Mouse (Mus musculus) neural tube, embryonic 15.5 days (tissue): ENCODE results near the gene Ndufaf2. TPM values are rescaled to one million over a fixed set of nuclear protein-coding genes. Genes with fewer than 3 reads are reported as not detected.
A peak's percentile ranks its signal among the peaks of the same experiment; 100 is the strongest.

Experiments
- ATAC-seq: fragments of 200-750 bp; cut with Nextera tagmentation; 2 replicates; pipeline ENCODE4 v1.8.0; 2017; ENCODE audit warnings: mild to moderate bottlenecking, moderate TSS enrichment, moderate library complexity; ENCODE audit not compliant: low FRiP score
- H3K27ac ChIP-seq: fragments of 300-500 bp; sonication (generic); replicated peaks from 2 replicates; pipeline ENCODE4 v1.5.1; 2015; ENCODE audit warnings: mild to moderate bottlenecking, inconsistent platforms
- H3K27me3 ChIP-seq: fragments of 300-500 bp; sonication (generic); replicated peaks from 2 replicates; pipeline ENCODE4 v1.6.1; 2015; ENCODE audit warnings: inconsistent platforms
- H3K36me3 ChIP-seq: fragments of 300-500 bp; sonication (generic); 2 replicates; pipeline ENCODE4 v1.6.1; 2015; ENCODE audit warnings: inconsistent platforms
- H3K4me1 ChIP-seq: fragments of 300-500 bp; sonication (generic); 2 replicates; pipeline ENCODE4 v1.6.1; 2015; ENCODE audit warnings: inconsistent platforms
- H3K4me2 ChIP-seq: fragments of 300-500 bp; sonication (generic); 2 replicates; pipeline ENCODE4 v1.6.1; 2015; ENCODE audit warnings: inconsistent platforms, mild to moderate bottlenecking, moderate library complexity
- H3K4me3 ChIP-seq: fragments of 300-500 bp; sonication (generic); replicated peaks from 2 replicates; pipeline ENCODE4 v1.5.1; 2015; ENCODE audit warnings: mild to moderate bottlenecking, inconsistent platforms
- H3K9ac ChIP-seq: fragments of 300-500 bp; sonication (generic); replicated peaks from 2 replicates; pipeline ENCODE4 v1.6.1; 2015; ENCODE audit warnings: mild to moderate bottlenecking, inconsistent platforms
- H3K9me3 ChIP-seq: fragments of 300-500 bp; sonication (generic); replicated peaks from 2 replicates; pipeline ENCODE4 v1.6.1; 2016; ENCODE audit warnings: inconsistent platforms
- WGBS: fragments of 180-500 bp; shearing (Covaris S2); methylation state at CpG from one replicate; pipeline ENCODE4 v1.1.7; 2015; ENCODE audit warnings: mixed read lengths; 5-methylcytosine and 5-hydroxymethylcytosine counted together
- polyA plus RNA-seq: library from polyadenylated mRNA; unstranded; fragments of >200 nt; fragmentation: Nextera tagmentation; extraction: Ambion mirVana; gene quantifications from 2 replicates; pipeline ENCODE4 v1.2.1, GENCODE M21; 2015

Ndufaf2 gene
- polyA plus RNA-seq, 1 experiment from 2014 or later: 80.3 TPM

GRCm38 (mm10) chr13:108046071-108046470, 112.4 kb downstream of the Ndufaf2 start:
- ATAC-seq: no peak
- H3K4me3 ChIP-seq: no peak overlapping the region
- H3K36me3 ChIP-seq: no peaks in the 10 kb centered on the region
- no peak overlapping the region for H3K9ac ChIP-seq
- WGBS: 96% methylated on average over 3 of the region's 3 CpGs
- no peak overlapping the region for H3K4me2 ChIP-seq
- peaks cover 33% of the 10 kb centered on the region for H3K4me1 ChIP-seq
- no peaks in the 10 kb centered on the region for H3K27me3 ChIP-seq
- no peaks in the 10 kb centered on the region for H3K9me3 ChIP-seq
- H3K27ac ChIP-seq: no peak overlapping the region

- no peaks in the 10 kb centered on the region for H3K9me3 ChIP-seq
- H3K36me3 ChIP-seq: no peaks in the 10 kb centered on the region
- H3K9ac ChIP-seq: no peak overlapping the region
- 82% methylated on average over 3 of the region's 3 CpGs for WGBS
- no peak for ATAC-seq
- H3K27ac ChIP-seq: no peak overlapping the region
- H3K27me3 ChIP-seq: no peaks in the 10 kb centered on the region
- H3K4me2 ChIP-seq: no peak overlapping the region
- H3K4me3 ChIP-seq: no peak overlapping the region
- H3K4me1 ChIP-seq: peaks cover 37% of the 10 kb centered on the region
Observed at GRCm38 (mm10) chr13:108045646-108046045, 112.8 kb downstream of the Ndufaf2 start.

GRCm38 (mm10) chr13:108044222-108044941, 114.0 kb downstream of the Ndufaf2 start, which contains the start of gene Smim15:
Gene Smim15 (plus strand): TSS chr13:108044446.
- no peaks in the 10 kb centered on the region for H3K27me3 ChIP-seq
- under 1% methylated on average over 67 of the region's 71 CpGs for WGBS

GRCm38 (mm10) chr13:108043431-108044221, 114.8 kb downstream of the Ndufaf2 start:
- H3K9me3 ChIP-seq: no peaks in the 10 kb centered on the region
- H3K27ac ChIP-seq: peak overlapping the region; percentile 94
- H3K9ac ChIP-seq: peak overlapping the region; percentile 87
- 1% methylated on average over 23 of the region's 23 CpGs for whole genome bisulfite sequencing
- H3K4me1 ChIP-seq: peaks cover 37% of the 10 kb centered on the region
- peak overlapping the region; percentile 66 for H3K4me2 ChIP-seq
- H3K4me3 ChIP-seq: peak overlapping the region; percentile 74
- no peaks in the 10 kb centered on the region for H3K36me3 ChIP-seq
- peak; percentile 60 for ATAC-seq
- no peaks in the 10 kb centered on the region for H3K27me3 ChIP-seq

More at GRCm38 (mm10) chr13:108044222-108044941, 114.0 kb downstream of the Ndufaf2 start, which contains the start of gene Smim15:
- no peaks in the 10 kb centered on the region for H3K9me3 ChIP-seq
- ATAC-seq: peak; percentile 97
- H3K4me2 ChIP-seq: peak within 1 kb of the TSS; percentile 66
- H3K4me3 ChIP-seq: peak within 1 kb of the TSS; percentile 74
- no peaks in the 10 kb centered on the region for H3K36me3 ChIP-seq
- H3K27ac ChIP-seq: peak within 1 kb of the TSS; percentile 94
- H3K4me1 ChIP-seq: peaks cover 37% of the 10 kb centered on the region
- peak within 1 kb of the TSS; percentile 87 for H3K9ac ChIP-seq

- 3% methylated on average over 7 of the region's 7 CpGs for WGBS
- H3K27ac ChIP-seq: no peak overlapping the region
- H3K4me2 ChIP-seq: peak overlapping the region; percentile 33
- H3K4me3 ChIP-seq: no peak overlapping the region
- 0 out of 2 replicates have a peak, but pooled peaks have one; percentile 32 for ATAC-seq
- no peak overlapping the region for H3K9ac ChIP-seq
- no peaks in the 10 kb centered on the region for H3K9me3 ChIP-seq
- no peaks in the 10 kb centered on the region for H3K27me3 ChIP-seq
- peaks cover 37% of the 10 kb centered on the region for H3K4me1 ChIP-seq
- H3K36me3 ChIP-seq: no peaks in the 10 kb centered on the region
Observed at GRCm38 (mm10) chr13:108041358-108041757, 117.1 kb downstream of the Ndufaf2 start.

GRCm38 (mm10) chr13:108040451-108040850, 118.0 kb downstream of the Ndufaf2 start:
- H3K9ac ChIP-seq: no peak overlapping the region
- 56% methylated on average over 3 of the region's 3 CpGs for WGBS
- peaks cover 29% of the 10 kb centered on the region for H3K4me1 ChIP-seq
- no peak overlapping the region for H3K4me3 ChIP-seq
- no peak overlapping the region for H3K27ac ChIP-seq
- H3K36me3 ChIP-seq: no peaks in the 10 kb centered on the region
- H3K27me3 ChIP-seq: no peaks in the 10 kb centered on the region
- H3K4me2 ChIP-seq: no peak overlapping the region
- H3K9me3 ChIP-seq: no peaks in the 10 kb centered on the region
- no peak for ATAC-seq

GRCm38 (mm10) chr13:108039902-108040301, 118.5 kb downstream of the Ndufaf2 start:
- Histone ChIP-seq H3K4me2 (no peak overlapping the region), H3K4me3 (no peak overlapping the region), H3K9ac (no peak overlapping the region), H3K27me3 (no peaks in the 10 kb centered on the region), H3K36me3 (no peaks in the 10 kb centered on the region), H3K27ac (no peak overlapping the region), H3K9me3 (no peaks in the 10 kb centered on the region), H3K4me1 (peaks cover 25% of the 10 kb centered on the region)
- ATAC-seq: no peak
- WGBS: 90% methylated on average over 9 of the region's 9 CpGs

GRCm38 (mm10) chr13:108039375-108039774, 119.0 kb downstream of the Ndufaf2 start:
- Histone ChIP-seq H3K9me3 (no peaks in the 10 kb centered on the region), H3K27ac (no peak overlapping the region), H3K27me3 (no peaks in the 10 kb centered on the region), H3K4me2 (no peak overlapping the region), H3K4me1 (peaks cover 23% of the 10 kb centered on the region), H3K4me3 (no peak overlapping the region), H3K36me3 (no peaks in the 10 kb centered on the region), H3K9ac (no peak overlapping the region)
- no peak for ATAC-seq
- 74% methylated on average over 6 of the region's 6 CpGs for WGBS

GRCm38 (mm10) chr13:108032789-108033188, 125.6 kb downstream of the Ndufaf2 start:
- no peak overlapping the region for H3K9ac ChIP-seq
- no peaks in the 10 kb centered on the region for H3K36me3 ChIP-seq
- H3K4me3 ChIP-seq: no peak overlapping the region
- no peaks in the 10 kb centered on the region for H3K27me3 ChIP-seq
- no peak overlapping the region for H3K4me2 ChIP-seq
- H3K9me3 ChIP-seq: no peaks in the 10 kb centered on the region
- 94% methylated on average over 4 of the region's 4 CpGs for WGBS
- H3K4me1 ChIP-seq: no peaks in the 10 kb centered on the region
- ATAC-seq: no peak
- no peak overlapping the region for H3K27ac ChIP-seq

- no peaks in the 10 kb centered on the region for H3K4me1 ChIP-seq
- 77% methylated on average over 3 of the region's 3 CpGs for WGBS
- no peaks in the 10 kb centered on the region for H3K9me3 ChIP-seq
- H3K27me3 ChIP-seq: no peaks in the 10 kb centered on the region
- no peak overlapping the region for H3K4me3 ChIP-seq
- H3K36me3 ChIP-seq: no peaks in the 10 kb centered on the region
- no peak for ATAC-seq
- H3K9ac ChIP-seq: no peak overlapping the region
- no peak overlapping the region for H3K27ac ChIP-seq
- H3K4me2 ChIP-seq: no peak overlapping the region
Observed at GRCm38 (mm10) chr13:108025802-108026201, 132.6 kb downstream of the Ndufaf2 start.

- Histone ChIP-seq H3K9me3 (no peaks in the 10 kb centered on the region), H3K4me2 (no peak overlapping the region), H3K27ac (no peak overlapping the region), H3K4me3 (no peak overlapping the region), H3K9ac (no peak overlapping the region), H3K36me3 (no peaks in the 10 kb centered on the region), H3K27me3 (no peaks in the 10 kb centered on the region), H3K4me1 (no peaks in the 10 kb centered on the region)
- WGBS: 83% methylated on average over 6 of the region's 6 CpGs
- ATAC-seq: no peak
Observed at GRCm38 (mm10) chr13:108017349-108017748, 141.1 kb downstream of the Ndufaf2 start.

- H3K4me2 ChIP-seq: no peak overlapping the region
- 84% methylated on average over 6 of the region's 6 CpGs for WGBS
- no peak for ATAC-seq
- H3K27ac ChIP-seq: no peak overlapping the region
- no peaks in the 10 kb centered on the region for H3K9me3 ChIP-seq
- H3K27me3 ChIP-seq: no peaks in the 10 kb centered on the region
- no peak overlapping the region for H3K4me3 ChIP-seq
- H3K36me3 ChIP-seq: no peaks in the 10 kb centered on the region
- no peaks in the 10 kb centered on the region for H3K4me1 ChIP-seq
- H3K9ac ChIP-seq: no peak overlapping the region
Observed at GRCm38 (mm10) chr13:108015166-108015565, 143.3 kb downstream of the Ndufaf2 start.
